Mouse (Mus musculus) erythroblast, embryonic 14.5 days (primary cell): ENCODE results near the gene Dhx30.

Experiments
- GATA1 ChIP-seq: IDR thresholded peaks from 2 replicates; pipeline ENCODE4 v1.6.1; 2012; ENCODE audit warnings: low read length, inconsistent platforms, mixed read lengths
- TAL1 ChIP-seq: IDR thresholded peaks from 3 replicates; pipeline ENCODE4 v1.6.1; 2012; ENCODE audit warnings: low read length, inconsistent platforms, mixed read lengths

DNA sequence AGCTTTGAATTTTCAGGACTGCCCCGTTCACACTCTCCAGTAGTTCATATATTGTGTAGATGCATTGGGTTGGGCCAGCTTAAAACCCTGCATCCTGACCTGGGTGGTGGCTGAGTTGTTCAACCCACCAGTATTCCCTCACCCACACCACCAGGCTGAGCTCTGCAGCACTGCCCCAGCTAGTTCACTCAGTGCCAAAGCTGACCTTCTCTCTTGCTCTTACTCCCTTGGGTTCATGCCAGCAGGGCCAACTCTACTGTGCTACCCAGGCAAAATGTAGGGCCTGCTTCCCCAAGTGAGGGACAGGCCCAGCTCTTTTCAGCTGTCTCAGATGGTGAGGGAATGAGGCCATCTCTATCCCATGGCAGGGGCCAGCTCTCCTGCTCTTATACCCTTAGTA is 41.4 kb upstream of the Dhx30 start:
- no peak for TF ChIP-seq TAL1
- no peak for TF ChIP-seq GATA1
